Mouse (Mus musculus): Measurements from ENCODE around the gene Fam32a. TPM values are rescaled to one million over a fixed set of nuclear protein-coding genes. Genes with fewer than 3 reads are reported as not detected.

Gene Fam32a
- total RNA-seq, 2 experiments from 2014 or later = 62.5 to 65.8 TPM

DNA sequence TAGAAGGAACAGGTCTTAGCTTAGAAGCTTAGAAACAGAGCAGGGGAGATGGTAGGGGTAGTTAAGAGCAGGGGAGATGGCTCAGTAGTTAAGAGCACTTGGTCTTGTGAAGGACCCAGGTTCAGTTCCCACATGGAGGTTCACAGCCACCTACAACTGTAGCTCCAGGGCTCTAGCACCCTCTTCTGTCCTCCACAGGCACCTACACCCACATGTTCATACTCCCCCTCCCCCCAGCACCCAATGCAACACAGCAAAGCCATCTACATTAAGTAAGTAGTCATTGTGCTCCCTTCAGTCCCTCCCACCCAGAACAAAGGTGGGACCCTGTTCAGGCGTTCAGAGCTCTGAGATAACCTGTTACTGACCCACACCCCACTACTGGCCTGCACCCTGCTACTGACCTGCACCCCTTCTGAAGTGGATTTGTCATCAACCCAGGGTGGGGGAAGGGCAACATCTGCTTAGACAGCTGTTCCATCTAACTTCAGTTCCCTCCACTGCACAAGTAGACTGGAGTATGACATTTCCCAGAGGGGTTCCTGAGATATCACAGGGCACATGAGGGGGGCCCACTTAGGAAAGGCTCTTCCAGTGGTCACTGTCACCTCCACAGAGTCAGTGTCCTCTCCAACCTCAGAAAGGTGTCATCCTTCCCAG is 53.7 kb downstream of the Fam32a start:
- no peak for DNase-seq (ENCODE audit: low spot score in 2 of 2)

DNA sequence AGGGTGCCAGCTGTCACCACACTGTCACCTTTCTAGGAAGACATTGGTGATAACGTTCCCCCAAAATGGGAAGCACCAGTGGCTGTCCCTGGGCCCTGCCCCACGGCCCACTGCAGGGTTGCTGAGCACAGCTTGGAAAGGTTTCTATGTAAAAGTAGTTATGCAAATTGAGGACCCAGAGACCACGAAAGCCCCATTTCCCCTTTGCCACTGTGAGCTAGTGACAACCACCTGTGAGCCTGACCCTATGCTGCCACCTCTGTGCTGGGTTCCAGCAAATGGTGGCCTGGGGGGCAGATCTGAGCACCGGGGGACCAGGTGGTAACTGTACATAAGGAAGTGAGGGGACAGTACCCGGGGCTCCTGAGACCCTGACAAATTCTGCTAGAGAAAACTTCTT is 54.3 kb downstream of the Fam32a start:
- no peak for DNase-seq (ENCODE audit: low spot score in 2 of 2)

Other genes starting within 250 kb of the Fam32a start
- not detected for gene Cyp4f18, start 210.1 kb upstream of the Fam32a start, total RNA-seq (2021)
- not detected for gene Olfr372, start 178.5 kb upstream of the Fam32a start, total RNA-seq (2021)
- gene Olfr373, start 136.6 kb upstream of the Fam32a start, total RNA-seq (2021) = not detected
- gene Olfr374, start 112.7 kb upstream of the Fam32a start, total RNA-seq (2021) = not detected
- 10 to 100 TPM; 52.7 to 57.9 TPM for gene Tpm4, start 84.8 kb upstream of the Fam32a start, total RNA-seq (2021)
- 10 to 100 TPM; 38.0 to 50.9 TPM for gene Rab8a, start 58.5 kb upstream of the Fam32a start, total RNA-seq (2021)
- gene Hsh2d, start 30.1 kb upstream of the Fam32a start, total RNA-seq (2021) = under 1 TPM in 1 of 2 experiments, not detected in 1; 0.27 TPM
- gene Cib3, start 6.9 kb upstream of the Fam32a start, total RNA-seq (2021) = not detected
- gene Gm11034, start 6.1 kb upstream of the Fam32a start, total RNA-seq (2021) = not detected
- 100 to 1,000 TPM; 108 to 109 TPM for gene Ap1m1, start 20.3 kb downstream of the Fam32a start, total RNA-seq (2021)
- 10 to 100 TPM; 10.9 to 15.9 TPM for gene Gm10282, start 85.5 kb downstream of the Fam32a start, total RNA-seq (2021)
- gene Klf2, start 99.3 kb downstream of the Fam32a start, total RNA-seq (2021) = 10 to 100 TPM; 19.5 to 21.4 TPM
- 10 to 100 TPM; 73.3 to 73.5 TPM for gene Eps15l1, start 201.7 kb downstream of the Fam32a start, total RNA-seq (2021)
- gene Calr3, start 224.1 kb downstream of the Fam32a start, total RNA-seq (2021) = 1 to 10 TPM in 1 of 2 experiments, under 1 TPM in 1; 0.67 to 1.2 TPM
- gene 1700030K09Rik, start 224.2 kb downstream of the Fam32a start, total RNA-seq (2021) = 10 to 100 TPM; 11.0 to 13.0 TPM